Mouse (Mus musculus) C2C12 (cell line): Measurements from ENCODE around the gene Tbc1d30. TPM values are rescaled to one million over a fixed set of nuclear protein-coding genes. Genes with fewer than 3 reads are reported as not detected.

Source experiments
- H3K27me3 ChIP-seq: one replicate; pipeline ENCODE4 v1.6.1; 2011; ENCODE audit not compliant: control insufficient read depth, insufficient read depth, insufficient read length
- H3K36me3 ChIP-seq: one replicate; pipeline ENCODE4 v1.6.1; 2011; ENCODE audit not compliant: control insufficient read depth, insufficient read depth
- H3K4me3 ChIP-seq: one replicate; pipeline ENCODE4 v1.5.1; 2011; ENCODE audit warnings: mild to moderate bottlenecking, control low read depth; ENCODE audit not compliant: poor library complexity, insufficient read depth, severe bottlenecking
- H3K79me2 ChIP-seq: one replicate; pipeline ENCODE4 v1.6.1; 2011; ENCODE audit not compliant: control insufficient read depth, insufficient read depth
- H3K79me3 ChIP-seq: one replicate; pipeline ENCODE4 v1.6.1; 2011; ENCODE audit warnings: low read depth, control low read depth
- H3ac ChIP-seq: one replicate; pipeline ENCODE3; 2011; ENCODE audit warnings: low read depth; ENCODE audit not compliant: control insufficient read depth, insufficient read length
- CEBPB ChIP-seq: IDR thresholded peaks from one replicate; pipeline ENCODE4 v1.6.1; 2011; ENCODE audit warnings: low read depth, mild to moderate bottlenecking, control low read depth, moderate library complexity
- CTCF ChIP-seq: IDR thresholded peaks from one replicate; pipeline ENCODE4 v1.5.1; 2011; ENCODE audit not compliant: control insufficient read depth, insufficient read depth, insufficient read length
- FOSL1 ChIP-seq: IDR thresholded peaks from one replicate; pipeline ENCODE4 v1.8.0; 2011; ENCODE audit warnings: mild to moderate bottlenecking, low read length; ENCODE audit not compliant: poor library complexity, insufficient read depth, severe bottlenecking
- MAX ChIP-seq: IDR thresholded peaks from one replicate; pipeline ENCODE4 v1.6.1; 2011; ENCODE audit warnings: mild to moderate bottlenecking, control low read depth
- MYOD1 ChIP-seq: IDR thresholded peaks from one replicate; pipeline ENCODE4 v1.6.1; 2011; ENCODE audit warnings: low read depth; ENCODE audit not compliant: control insufficient read depth, insufficient read length
- MYOG ChIP-seq: IDR thresholded peaks from one replicate; pipeline ENCODE4 v1.6.1; 2011; ENCODE audit not compliant: control insufficient read depth, insufficient read length; ENCODE audit errors: extremely low read depth
- USF1 ChIP-seq: IDR thresholded peaks from one replicate; pipeline ENCODE4 v1.6.1; 2011; ENCODE audit warnings: low read depth, mild to moderate bottlenecking, control low read depth, moderate library complexity
- polyA plus RNA-seq: library from polyadenylated mRNA; unstranded; fragments of >200 nt; fragmentation: generic; extraction: Trizol; gene quantifications from one replicate; pipeline ENCODE4 v1.2.1, GENCODE M21; 2012; ENCODE audit warnings: missing spikeins

The Tbc1d30 gene
- polyA plus RNA-seq, 1 experiment: not detected

DNA sequence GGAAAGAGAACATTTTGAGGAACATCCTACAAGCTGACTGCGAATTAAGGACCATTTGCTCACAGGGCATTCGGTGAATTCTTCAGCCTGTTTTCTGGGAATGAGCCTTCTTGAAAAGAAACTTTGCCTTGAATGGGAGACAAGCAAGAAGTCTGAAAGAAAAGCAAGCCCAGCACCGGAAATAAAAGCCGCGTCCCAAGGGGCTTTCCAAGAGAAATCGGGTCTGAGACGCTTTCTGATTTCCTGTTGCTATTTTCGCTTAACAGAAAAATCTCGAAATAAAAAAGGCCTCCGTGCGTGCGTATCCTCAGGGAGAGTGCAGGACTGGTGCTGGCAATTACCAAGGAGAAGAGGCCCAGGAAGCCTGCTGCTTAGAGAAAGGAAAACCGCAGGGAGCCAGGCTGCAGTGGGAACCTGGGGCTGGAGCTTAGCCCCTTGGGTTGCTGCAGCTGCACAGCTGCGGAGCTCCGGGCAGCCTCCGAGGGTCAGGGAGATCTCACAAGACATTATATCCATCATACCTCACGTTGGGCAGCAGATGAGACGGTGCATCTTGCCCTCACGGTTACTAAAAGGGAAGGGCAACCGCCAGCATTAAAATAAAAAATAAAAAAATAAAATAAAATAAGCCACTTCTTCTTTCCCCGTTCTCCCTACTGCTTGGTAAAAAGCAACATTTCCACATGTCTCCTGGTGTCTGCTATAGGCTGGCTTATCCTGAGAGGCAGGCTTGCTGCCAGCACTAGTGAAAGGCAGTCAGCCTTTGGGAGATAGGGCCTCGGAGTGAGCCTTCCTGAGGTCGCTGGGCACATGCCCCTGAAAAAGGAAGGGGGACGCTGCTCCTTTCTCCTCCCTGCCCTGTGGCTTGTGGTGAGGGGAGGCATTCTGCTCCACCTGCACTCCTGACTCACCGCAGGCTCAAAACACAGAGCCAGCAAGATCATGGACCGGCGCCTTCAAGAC is 35.5 kb downstream of the Tbc1d30 start:
- no peaks in the 10 kb centered on the region for H3K36me3 ChIP-seq
- no peak overlapping the region for H3ac ChIP-seq
- peaks cover 11% of the 10 kb centered on the region for H3K27me3 ChIP-seq
- TF ChIP-seq FOSL1: no peak
- TF ChIP-seq CEBPB: no peak
- no peak for TF ChIP-seq MYOD1
- no peak for TF ChIP-seq MYOG
- TF ChIP-seq USF1: no peak
- H3K4me3 ChIP-seq: no peak overlapping the region
- no peaks in the 10 kb centered on the region for H3K79me3 ChIP-seq
- H3K79me2 ChIP-seq: no peaks in the 10 kb centered on the region

DNA sequence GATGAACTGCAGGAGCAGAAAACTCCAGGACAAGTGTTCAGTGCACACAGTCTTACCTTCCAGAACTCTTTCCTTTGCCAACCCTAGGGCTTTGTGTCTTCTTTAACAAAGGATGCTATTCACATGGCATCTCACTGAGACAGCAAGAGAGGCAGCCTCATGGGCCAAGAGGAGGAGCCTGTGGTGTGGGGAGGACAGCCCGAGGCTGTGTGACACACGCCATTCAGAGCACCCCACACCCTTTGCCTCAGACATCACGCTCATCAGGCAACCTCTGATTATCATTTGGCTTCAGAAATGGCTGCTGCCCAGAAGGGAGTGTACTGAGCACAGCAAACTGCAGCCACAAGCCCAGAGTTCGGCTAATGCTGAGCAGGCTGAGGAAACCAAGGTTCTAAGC is 36.9 kb downstream of the Tbc1d30 start:
- Histone ChIP-seq H3K27me3 (peaks cover 15% of the 10 kb centered on the region), H3K79me2 (no peaks in the 10 kb centered on the region), H3K36me3 (no peaks in the 10 kb centered on the region), H3K79me3 (no peaks in the 10 kb centered on the region), H3K4me3 (no peak overlapping the region), H3ac (no peak overlapping the region)
- TF ChIP-seq FOSL1 (no peak), MAX (no peak), CEBPB (no peak), USF1 (no peak), MYOD1 (no peak), MYOG (no peak), CTCF (no peak)

DNA sequence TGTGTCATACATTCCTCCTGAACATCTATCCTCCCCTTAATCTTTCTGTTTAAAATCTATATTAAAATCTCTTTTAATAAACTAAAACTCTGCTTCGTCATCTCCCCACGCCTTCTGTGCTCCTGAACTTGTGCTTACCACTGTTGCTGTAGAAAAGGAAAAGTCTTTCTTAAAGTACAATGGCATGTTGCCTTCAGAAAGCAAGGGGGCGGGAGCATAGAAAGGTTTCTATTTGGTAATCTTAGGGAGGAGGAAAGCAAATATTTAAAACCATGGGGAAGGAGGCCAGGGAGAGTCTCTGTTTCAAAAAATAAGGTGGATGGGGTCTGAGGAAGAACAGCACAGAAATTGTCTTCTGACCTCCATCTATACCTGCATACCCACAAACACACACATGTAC is 38.0 kb downstream of the Tbc1d30 start:
- H3ac ChIP-seq: no peak overlapping the region
- H3K4me3 ChIP-seq: no peak overlapping the region
- H3K79me3 ChIP-seq: no peaks in the 10 kb centered on the region
- no peaks in the 10 kb centered on the region for H3K79me2 ChIP-seq
- TF ChIP-seq MAX: no peak
- no peak for TF ChIP-seq CTCF
- no peak for TF ChIP-seq MYOG
- no peak for TF ChIP-seq FOSL1
- H3K27me3 ChIP-seq: peaks cover 15% of the 10 kb centered on the region
- no peaks in the 10 kb centered on the region for H3K36me3 ChIP-seq

DNA sequence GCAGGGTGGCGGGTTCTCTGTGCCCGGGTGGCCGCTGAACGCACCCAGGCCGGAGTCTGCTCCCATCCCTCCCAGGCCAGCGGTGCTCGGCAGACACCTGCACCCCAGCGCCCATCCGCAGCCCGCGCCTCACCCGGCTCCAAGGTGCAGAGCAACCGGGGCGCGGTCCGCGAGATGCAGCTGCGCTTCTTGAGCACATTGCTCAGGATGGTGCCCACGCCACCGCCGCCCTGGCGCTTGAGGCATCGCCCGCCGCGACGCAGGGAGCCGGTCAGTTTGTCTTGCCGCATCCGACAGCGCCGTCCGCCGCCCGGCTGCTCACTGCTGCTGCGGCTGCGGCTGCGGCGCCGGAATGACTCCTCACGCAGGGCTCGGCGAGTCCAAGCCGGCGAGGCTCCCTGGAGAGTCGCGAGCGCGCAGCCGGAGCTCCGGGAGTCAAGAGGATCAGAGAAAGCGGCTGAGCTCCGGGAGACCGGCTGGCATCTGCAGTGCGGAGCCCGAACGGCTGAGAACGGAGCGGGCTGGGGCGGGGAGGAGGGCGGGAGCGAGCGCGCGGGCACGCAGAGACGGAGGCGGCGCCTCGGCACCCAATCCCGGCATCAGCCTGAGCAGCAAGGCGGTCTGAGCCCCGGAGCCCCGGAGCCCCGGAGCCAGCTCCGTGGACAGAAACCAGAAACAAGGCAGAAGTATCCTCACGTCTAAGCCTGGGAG is 40.4 kb downstream of the Tbc1d30 start:
- Histone ChIP-seq H3K4me3 (no peak overlapping the region), H3K79me2 (no peaks in the 10 kb centered on the region), H3K27me3 (peaks cover 15% of the 10 kb centered on the region), H3K36me3 (no peaks in the 10 kb centered on the region), H3ac (no peak overlapping the region), H3K79me3 (no peaks in the 10 kb centered on the region)
- TF ChIP-seq CEBPB (no peak), USF1 (no peak), MYOD1 (no peak), MAX (no peak), CTCF (no peak), FOSL1 (no peak), MYOG (no peak)

DNA sequence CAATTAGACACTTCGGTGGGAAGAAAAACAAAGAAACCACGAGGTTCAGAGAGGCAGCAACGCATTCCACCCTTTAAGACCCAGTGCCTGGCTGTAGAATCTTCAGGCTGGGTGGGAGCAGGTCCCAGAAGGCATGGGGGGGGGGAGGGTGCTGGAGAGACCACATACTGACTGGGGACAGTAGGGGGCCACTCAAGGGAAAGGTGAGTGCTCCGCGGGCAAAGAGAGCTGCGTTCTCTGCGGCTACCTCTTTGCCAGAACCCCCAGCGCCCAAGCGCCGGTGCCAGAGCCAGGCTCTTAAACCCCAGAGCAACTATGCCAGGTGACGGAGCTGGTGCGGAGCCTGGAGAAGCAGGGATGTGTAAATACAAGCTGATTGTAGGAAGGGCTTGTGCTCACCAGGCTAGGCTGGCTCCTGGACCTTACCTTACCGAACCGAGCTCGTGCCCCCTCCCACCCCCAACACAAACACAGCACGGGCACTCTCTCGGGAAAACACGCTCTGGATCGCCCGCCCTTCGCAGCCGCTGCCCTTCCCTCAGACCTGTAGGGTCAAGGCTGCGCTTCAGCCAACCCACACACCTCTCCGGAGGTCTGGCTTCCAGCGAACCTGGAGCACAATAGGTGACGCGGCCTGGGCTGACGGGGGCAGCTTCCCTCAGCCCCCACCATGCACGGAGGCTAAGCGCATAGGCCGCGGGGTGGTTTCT is 41.1 kb downstream of the Tbc1d30 start:
- Histone ChIP-seq H3K4me3 (no peak overlapping the region), H3K27me3 (peaks cover 15% of the 10 kb centered on the region)

More for the DNA sequence above, 41.1 kb downstream of the Tbc1d30 start:
- Histone ChIP-seq H3K79me3 (no peaks in the 10 kb centered on the region), H3K36me3 (no peaks in the 10 kb centered on the region), H3K79me2 (no peaks in the 10 kb centered on the region), H3ac (no peak overlapping the region)
- TF ChIP-seq USF1: no peak
- TF ChIP-seq FOSL1: no peak
- TF ChIP-seq CTCF: no peak
- no peak for TF ChIP-seq MYOG
- no peak for TF ChIP-seq MYOD1
- no peak for TF ChIP-seq CEBPB
- TF ChIP-seq MAX: no peak
